Mouse (Mus musculus) G1E (cell line): ENCODE data around the gene Sys1.

Experiments used
- CTCF ChIP-seq: IDR thresholded peaks from 2 replicates; pipeline ENCODE4 v1.5.1; 2012; ENCODE audit warnings: low read depth, low read length, inconsistent platforms, mixed read lengths
- GATA1 ChIP-seq: IDR thresholded peaks from 2 replicates; pipeline ENCODE4 v1.6.1; 2012; ENCODE audit warnings: borderline replicate concordance, low read length, inconsistent platforms, mixed read lengths
- POLR2AphosphoS5 ChIP-seq: IDR thresholded peaks from 2 replicates; pipeline ENCODE4 v1.6.1; 2012; ENCODE audit warnings: low read depth, low read length, inconsistent platforms; ENCODE audit not compliant: insufficient replicate concordance
- TAL1 ChIP-seq: conservative IDR thresholded peaks from 2 replicates; pipeline ENCODE4 v1.6.1; 2012; ENCODE audit warnings: low read depth, low read length, inconsistent platforms, mixed read lengths

DNA sequence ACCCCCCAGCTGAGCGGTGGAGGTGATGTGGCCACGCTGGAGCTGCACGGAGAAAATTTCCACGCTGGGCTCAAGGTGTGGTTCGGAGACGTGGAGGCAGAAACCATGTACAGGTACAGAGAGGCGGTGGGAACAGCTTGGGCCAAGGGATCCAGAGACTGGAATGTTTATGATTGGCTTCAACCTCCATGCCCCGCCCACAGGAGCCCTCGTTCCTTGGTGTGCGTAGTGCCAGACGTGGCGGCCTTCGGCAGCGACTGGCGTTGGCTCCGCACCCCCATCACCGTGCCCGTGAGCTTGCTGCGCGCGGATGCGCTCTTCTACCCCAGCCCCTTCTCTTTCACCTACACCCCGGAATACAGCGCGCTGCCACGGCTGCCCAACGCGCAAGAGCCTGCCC, 42.6 kb upstream of the Sys1 start:
- TF ChIP-seq CTCF (no peak), GATA1 (no peak), TAL1 (no peak), POLR2AphosphoS5 (no peak)
